Mouse (Mus musculus) liver, postnatal 0 days (tissue): ENCODE measurements around the gene Elavl2. TPM values are rescaled to one million over a fixed set of nuclear protein-coding genes. Genes with fewer than 3 reads are reported as not detected.

Experiments
- ATAC-seq: fragments of 200-750 bp; cut with Nextera tagmentation; 2 replicates; pipeline ENCODE4 v1.8.0; 2017; ENCODE audit warnings: mild to moderate bottlenecking, moderate library complexity
- DNase-seq: peaks from one replicate; pipeline ENCODE4 v3.0.0-alpha.2; 2016
- H3K27ac ChIP-seq: fragments of 300-500 bp; sonication (generic); 2 replicates; pipeline ENCODE4 v1.5.1; 2014; ENCODE audit warnings: antibody characterized with exemption, moderate library complexity, mild to moderate bottlenecking, low read depth
- H3K27me3 ChIP-seq: fragments of 300-500 bp; sonication (generic); 2 replicates; pipeline ENCODE4 v1.6.1; 2014; ENCODE audit warnings: low read length, control low read depth, mixed read lengths; ENCODE audit not compliant: insufficient read depth
- H3K36me3 ChIP-seq: fragments of 300-500 bp; sonication (generic); replicated peaks from 2 replicates; pipeline ENCODE4 v1.6.1; 2014; ENCODE audit warnings: mild to moderate bottlenecking, control low read depth, low read length, moderate library complexity, mixed read lengths; ENCODE audit not compliant: insufficient read depth
- H3K4me1 ChIP-seq: fragments of 300-500 bp; sonication (generic); 2 replicates; pipeline ENCODE4 v1.6.1; 2014; ENCODE audit warnings: antibody characterized with exemption, mild to moderate bottlenecking, control low read depth; ENCODE audit not compliant: insufficient read depth
- H3K4me2 ChIP-seq: fragments of 300-500 bp; sonication (generic); 2 replicates; pipeline ENCODE4 v1.6.1; 2014; ENCODE audit warnings: low read depth, mild to moderate bottlenecking, low read length, moderate library complexity, mixed read lengths
- H3K4me3 ChIP-seq: fragments of 300-500 bp; sonication (generic); 2 replicates; pipeline ENCODE4 v1.5.1; 2014; ENCODE audit warnings: low read depth, low read length
- H3K9ac ChIP-seq: fragments of 300-500 bp; sonication (generic); replicated peaks from 2 replicates; pipeline ENCODE4 v1.6.1; 2014; ENCODE audit warnings: mild to moderate bottlenecking, moderate library complexity
- H3K9me3 ChIP-seq: fragments of 300-500 bp; sonication (generic); 2 replicates; pipeline ENCODE4 v1.6.1; 2016; ENCODE audit warnings: mild to moderate bottlenecking, control low read depth, low read length, mixed read lengths
- CTCF ChIP-seq: sonication (generic); IDR thresholded peaks from 2 replicates; pipeline ENCODE4 v1.5.1; 2016; ENCODE audit warnings: antibody characterized with exemption, low read depth
- EP300 ChIP-seq: IDR thresholded peaks from 2 replicates; pipeline ENCODE4 v1.6.1; 2016; ENCODE audit warnings: antibody characterized with exemption, low read depth, mild to moderate bottlenecking
- WGBS: fragments of 180-500 bp; shearing (Covaris S2); extraction: QIAGEN DNeasy Blood & Tissue Kit; methylation state at CpG from one replicate; pipeline ENCODE4 v1.1.7; 2014; ENCODE audit not compliant: insufficient replicate concordance; 5-methylcytosine and 5-hydroxymethylcytosine counted together
- microRNA-seq: library from miRNA; unstranded; fragments of <30 nt; microRNA quantifications from one replicate; pipeline ENCODE4, GENCODE M21; 2016
- polyA plus RNA-seq: library from polyadenylated mRNA; unstranded; fragments of >200 nt; fragmentation: Nextera tagmentation; extraction: Ambion mirVana; gene quantifications from 2 replicates; pipeline ENCODE4 v1.2.1, GENCODE M21; 2015

The Elavl2 gene
- polyA plus RNA-seq, 1 experiment from 2014 or later, result 0.06 TPM

DNA sequence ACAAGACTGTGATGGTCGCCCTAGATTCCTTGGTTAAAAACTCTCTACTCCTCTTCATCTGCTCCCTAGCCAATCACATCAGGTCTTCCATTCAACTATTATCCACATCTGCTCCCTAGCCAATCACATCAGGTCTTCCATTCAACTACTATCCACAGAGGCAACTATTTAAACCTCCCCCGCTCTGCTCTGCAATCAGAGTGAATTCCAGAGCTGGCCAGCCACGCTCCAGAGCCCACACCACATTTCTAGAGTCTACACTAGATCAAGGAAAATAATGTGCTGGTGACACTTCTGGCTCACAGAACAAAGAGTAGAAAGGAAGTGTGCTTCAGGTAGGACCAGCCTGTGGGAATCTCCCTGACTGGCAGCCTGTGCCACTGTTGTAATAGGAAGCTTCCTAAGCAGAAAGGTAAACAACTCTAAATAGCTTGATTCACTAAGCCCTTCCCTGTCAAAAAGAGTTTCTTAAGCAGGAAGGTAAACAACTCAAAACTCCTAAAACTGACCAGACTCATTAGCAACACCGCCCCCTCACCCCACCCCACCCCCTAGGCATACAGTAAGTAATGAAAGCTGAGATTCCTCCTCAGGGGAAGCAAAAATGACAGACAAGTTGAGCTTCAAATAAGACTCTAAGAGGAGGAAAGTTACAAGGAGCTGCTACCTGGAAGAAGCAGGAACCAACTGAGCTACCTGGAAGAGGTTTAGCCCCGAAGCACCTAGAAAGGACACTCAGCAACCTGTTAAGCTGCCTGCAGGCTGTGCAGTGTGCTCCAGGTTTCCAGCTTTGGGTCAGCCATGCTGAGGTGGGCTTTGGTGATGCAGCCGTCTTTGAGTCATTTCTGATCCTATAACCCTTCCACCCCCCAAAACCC, 191.9 kb downstream of the Elavl2 start:
- Histone ChIP-seq H3K9ac (no peak overlapping the region), H3K27ac (no peak overlapping the region), H3K4me2 (no peak overlapping the region), H3K9me3 (no peaks in the 10 kb centered on the region), H3K27me3 (no peaks in the 10 kb centered on the region), H3K4me1 (no peaks in the 10 kb centered on the region), H3K36me3 (no peaks in the 10 kb centered on the region), H3K4me3 (no peak overlapping the region)
- TF ChIP-seq CTCF (no peak), EP300 (no peak)
- ATAC-seq (no peak), DNase-seq (no peak)
- WGBS, result 42% methylated on average over 6 of the region's 6 CpGs

Small RNA genes within 50 kb of the gene (microRNA-seq; reads per million reads assigned to microRNA genes)
- gene Mir6402, result not detected
